Mouse (Mus musculus) kidney, postnatal 36 days (tissue): ENCODE measurements at regions not wholly inside any gene's neighbourhood (a gene's known extent, or its start where the extent isn't known, plus 50 kb on each side); places are given as distances from the start of the nearest gene placed in this dataset.
A peak's percentile ranks its signal among the peaks of the same experiment; 100 is the strongest.
"Not testable (repeated sequence)": the region's sequence is repeated elsewhere in the genome, so short reads cannot be mapped to it uniquely, and the experiment has no call there.

Experiments
- DNase-seq, 2 experiments: peaks; one replicate each; pipeline ENCODE4 v3.0.0; 2021 to 2022; ENCODE audit warnings: mixed read lengths in 2 of 2

DNA sequence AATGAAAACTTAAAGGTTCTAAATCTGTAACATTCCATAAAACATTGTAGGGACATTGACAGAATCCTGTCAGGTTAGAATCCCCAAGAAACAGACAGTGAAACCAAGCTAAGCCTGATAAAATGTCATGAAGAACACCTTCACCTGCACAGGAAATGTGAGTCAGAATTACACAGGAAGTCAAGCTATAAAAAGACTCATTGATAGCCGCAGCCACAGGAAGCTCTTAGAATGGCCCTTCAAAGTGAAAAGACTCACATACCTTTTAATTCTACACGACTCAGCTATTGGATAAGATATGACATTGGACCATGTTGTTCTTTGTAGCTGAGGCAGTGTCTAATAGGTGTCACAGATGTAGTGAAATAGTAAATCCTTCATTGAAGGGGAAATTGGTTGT lies 55.3 kb downstream of the Spin2c start:
- no peak for DNase-seq

DNA sequence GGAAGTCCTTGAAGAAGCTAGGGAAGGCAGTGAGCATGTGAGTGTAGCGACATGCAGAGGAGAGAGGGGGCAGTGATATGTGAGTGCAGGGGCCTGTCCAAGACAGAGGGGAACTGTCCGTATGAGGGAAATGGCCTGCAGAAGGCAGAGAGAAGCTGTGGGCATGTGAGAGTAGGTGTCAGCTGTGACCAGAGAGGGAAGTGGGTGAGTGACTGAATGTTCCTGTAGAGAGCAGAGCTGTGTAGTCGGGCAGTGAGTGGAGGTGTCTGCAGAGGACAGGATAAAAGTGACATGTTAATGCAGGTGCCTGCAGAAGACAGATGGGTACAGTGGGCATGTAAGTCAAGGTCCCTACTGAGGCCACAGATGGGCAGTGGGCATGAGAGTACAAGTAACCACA lies 84.4 kb downstream of the Samt1 start:
- no peak for DNase-seq

DNA sequence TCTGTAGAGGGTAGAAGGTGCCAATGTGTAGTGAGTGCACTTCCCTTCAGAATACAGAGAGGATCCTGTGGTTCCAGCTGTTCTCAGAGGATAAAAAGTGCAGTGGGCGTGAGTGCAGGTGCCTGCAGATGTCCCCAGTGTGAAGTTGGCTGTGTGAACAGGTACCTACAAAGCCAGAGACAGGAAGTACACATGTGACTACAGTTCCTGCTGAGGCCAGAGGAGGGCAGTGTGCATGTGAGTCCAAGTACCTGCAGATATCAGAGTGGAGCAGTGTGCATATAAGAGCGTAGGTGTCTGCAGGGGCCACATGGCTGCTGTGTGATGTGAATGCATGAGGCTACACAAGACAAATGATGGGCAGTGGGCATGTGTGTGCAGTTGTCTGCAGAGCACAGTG lies 79.9 kb downstream of the Samt1 start:
- DNase-seq: peak in 1 of 2 experiments; percentile 14

DNA sequence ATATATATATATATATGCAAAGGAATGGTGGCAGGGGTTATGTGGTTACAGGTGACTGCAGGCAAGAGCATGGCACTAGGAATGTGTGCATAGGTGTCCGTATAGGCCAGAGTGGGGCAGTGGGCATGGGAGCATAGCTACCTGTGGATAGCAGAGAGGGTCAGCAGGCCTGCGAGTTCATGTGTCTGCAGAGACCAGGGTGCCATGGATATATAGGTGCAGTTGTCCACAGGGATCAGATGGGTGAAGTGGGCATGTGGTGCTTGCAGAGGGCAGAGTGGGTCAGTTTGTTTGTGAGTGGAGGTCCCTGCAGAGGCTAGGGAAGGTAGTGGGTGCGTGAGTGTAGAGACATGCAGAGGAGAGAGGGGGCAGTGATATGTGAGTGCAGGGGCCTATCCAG lies 76.3 kb downstream of the Samt1 start:
- no peak for DNase-seq

DNA sequence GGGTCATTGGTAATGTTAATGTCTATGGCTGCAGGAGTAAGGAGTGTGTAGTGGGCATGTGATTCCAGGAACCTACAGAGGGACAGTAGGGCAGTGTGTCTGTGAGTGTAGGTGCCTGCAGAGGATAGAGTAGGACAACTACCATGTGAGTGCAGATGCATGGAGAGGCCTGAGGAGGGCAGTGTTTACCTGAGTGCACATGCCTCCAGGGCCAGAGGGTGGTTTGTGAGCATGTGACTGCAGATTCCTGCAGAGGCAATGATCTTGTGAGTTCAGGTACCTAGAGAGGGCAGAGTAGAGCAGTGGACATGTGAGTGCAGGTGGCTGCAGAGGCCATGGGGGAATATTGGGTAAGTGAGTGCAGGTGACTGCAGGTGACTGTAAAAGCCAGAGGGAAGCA lies 75.1 kb downstream of the Samt1 start:
- no peak for DNase-seq

DNA sequence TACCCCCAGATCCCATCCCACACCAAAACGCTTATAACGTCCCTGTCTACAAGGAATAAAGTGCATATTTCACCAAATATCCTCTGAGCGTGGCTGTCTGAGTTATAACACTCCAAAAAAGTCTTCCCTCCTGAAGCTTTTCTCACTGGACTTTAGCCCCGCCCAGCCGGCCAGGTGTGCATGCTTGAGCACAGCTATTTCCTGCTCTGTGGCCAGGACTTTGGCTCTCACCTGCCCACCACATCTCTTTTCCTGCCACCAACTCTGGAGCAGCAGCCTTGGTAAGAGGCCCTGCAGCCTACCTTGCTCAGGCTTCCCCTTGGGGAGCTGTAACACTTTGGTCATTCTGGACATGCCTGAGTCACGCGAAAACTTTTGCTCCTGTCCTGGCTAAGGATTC lies 72.4 kb downstream of the Samt1 start:
- DNase-seq: no peak

DNA sequence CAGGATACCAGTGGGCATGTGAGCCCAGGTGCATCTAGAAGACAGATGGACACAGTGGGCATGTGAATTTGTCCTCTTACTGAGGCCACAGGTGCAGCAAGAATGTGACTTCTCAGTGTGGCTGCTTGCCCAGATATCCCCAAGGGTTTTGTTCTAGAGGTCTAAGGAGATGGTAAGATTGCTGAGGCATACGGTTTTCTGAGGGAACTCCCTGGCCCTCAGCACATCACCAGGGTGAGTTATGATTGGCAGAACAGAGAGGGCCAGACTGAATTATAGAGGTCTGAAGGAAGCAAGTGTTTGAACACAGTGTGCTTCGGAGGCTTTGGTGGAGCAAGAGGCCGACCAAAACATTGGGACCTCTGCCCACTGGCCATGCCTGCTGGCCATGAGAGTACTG lies 71.3 kb downstream of the Samt1 start:
- DNase-seq: not testable (repeated sequence)
